Mouse (Mus musculus) forebrain, embryonic 12.5 days (tissue): Measurements from ENCODE around the gene Utrn. TPM values are rescaled to one million over a fixed set of nuclear protein-coding genes. Genes with fewer than 3 reads are reported as not detected.

Experiments used
- ATAC-seq: fragments of 200-750 bp; cut with Nextera tagmentation; 2 replicates; pipeline ENCODE4 v1.8.0; 2017; ENCODE audit warnings: moderate TSS enrichment; ENCODE audit not compliant: low FRiP score
- H3K27ac ChIP-seq: fragments of 300-500 bp; sonication (generic); 2 replicates; pipeline ENCODE4 v1.5.1; 2016; ENCODE audit warnings: mild to moderate bottlenecking
- H3K27me3 ChIP-seq: fragments of 300-500 bp; sonication (generic); 2 replicates; pipeline ENCODE4 v1.6.1; 2016; ENCODE audit warnings: mild to moderate bottlenecking
- H3K36me3 ChIP-seq: fragments of 300-500 bp; sonication (generic); replicated peaks from 2 replicates; pipeline ENCODE4 v1.6.1; 2016; ENCODE audit warnings: mild to moderate bottlenecking
- H3K4me1 ChIP-seq: fragments of 300-500 bp; sonication (generic); 2 replicates; pipeline ENCODE4 v1.6.1; 2016
- H3K4me2 ChIP-seq: fragments of 300-500 bp; sonication (generic); 2 replicates; pipeline ENCODE4 v1.6.1; 2016; ENCODE audit warnings: mild to moderate bottlenecking, moderate library complexity
- H3K4me3 ChIP-seq: fragments of 300-500 bp; sonication (generic); replicated peaks from 2 replicates; pipeline ENCODE4 v1.5.1; 2016; ENCODE audit warnings: mild to moderate bottlenecking
- H3K9ac ChIP-seq: fragments of 300-500 bp; sonication (generic); 2 replicates; pipeline ENCODE4 v1.6.1; 2016; ENCODE audit warnings: mild to moderate bottlenecking
- H3K9me3 ChIP-seq: fragments of 300-500 bp; sonication (generic); 2 replicates; pipeline ENCODE4 v1.6.1; 2016
- WGBS: fragments of 180-500 bp; shearing (Covaris S2); methylation state at CpG from one replicate; pipeline ENCODE4 v1.1.7; 2016; 5-methylcytosine and 5-hydroxymethylcytosine counted together
- polyA plus RNA-seq: library from polyadenylated mRNA; unstranded; fragments of >200 nt; fragmentation: Nextera tagmentation; extraction: Ambion mirVana; gene quantifications from 2 replicates; pipeline ENCODE4 v1.2.1, GENCODE M21; 2016

Utrn gene
- polyA plus RNA-seq, 1 experiment from 2014 or later, result 34.3 TPM

GRCm38 (mm10) chr10:12444122-12444521 lies 425.0 kb downstream of the Utrn start:
- Histone ChIP-seq H3K27ac (no peak overlapping the region), H3K9ac (no peak overlapping the region), H3K4me3 (no peak overlapping the region), H3K4me2 (no peak overlapping the region), H3K27me3 (no peaks in the 10 kb centered on the region), H3K9me3 (no peaks in the 10 kb centered on the region), H3K4me1 (no peaks in the 10 kb centered on the region), H3K36me3 (peaks cover 11% of the 10 kb centered on the region; the same call in 1 of the 2 replicates)
- ATAC-seq, result no peak
- WGBS, result 97% methylated on average over 4 of the region's 4 CpGs

- Histone ChIP-seq H3K27me3 (no peaks in the 10 kb centered on the region), H3K27ac (no peak overlapping the region), H3K4me3 (no peak overlapping the region), H3K9me3 (no peaks in the 10 kb centered on the region), H3K9ac (no peak overlapping the region), H3K4me1 (no peaks in the 10 kb centered on the region), H3K4me2 (no peak overlapping the region), H3K36me3 (no peaks in the 10 kb centered on the region)
- ATAC-seq, result no peak
- WGBS, result 64% methylated on average over 2 of the region's 2 CpGs
These were observed 436.0 kb downstream of the Utrn start for GRCm38 (mm10) chr10:12433161-12433560.

- Histone ChIP-seq H3K36me3 (no peaks in the 10 kb centered on the region), H3K27me3 (no peaks in the 10 kb centered on the region), H3K27ac (no peak overlapping the region), H3K4me2 (no peak overlapping the region), H3K4me3 (no peak overlapping the region), H3K9me3 (no peaks in the 10 kb centered on the region), H3K9ac (no peak overlapping the region), H3K4me1 (no peaks in the 10 kb centered on the region)
- ATAC-seq, result no peak
These were observed 438.8 kb downstream of the Utrn start for GRCm38 (mm10) chr10:12430399-12430798.

- Histone ChIP-seq H3K27ac (no peak overlapping the region), H3K27me3 (no peaks in the 10 kb centered on the region), H3K36me3 (no peaks in the 10 kb centered on the region), H3K9me3 (no peaks in the 10 kb centered on the region), H3K4me3 (no peak overlapping the region), H3K4me2 (no peak overlapping the region), H3K4me1 (no peaks in the 10 kb centered on the region), H3K9ac (no peak overlapping the region)
- 87% methylated on average over 8 of the region's 8 CpGs for WGBS
- ATAC-seq, result no peak
These were observed 442.3 kb downstream of the Utrn start for GRCm38 (mm10) chr10:12426866-12427265.

- Histone ChIP-seq H3K27me3 (no peaks in the 10 kb centered on the region), H3K9me3 (no peaks in the 10 kb centered on the region), H3K36me3 (no peaks in the 10 kb centered on the region), H3K4me1 (no peaks in the 10 kb centered on the region), H3K9ac (no peak overlapping the region), H3K4me3 (no peak overlapping the region), H3K27ac (no peak overlapping the region), H3K4me2 (no peak overlapping the region)
- no peak for ATAC-seq
- 67% methylated on average over 2 of the region's 2 CpGs for WGBS
These were observed 444.2 kb downstream of the Utrn start for GRCm38 (mm10) chr10:12424944-12425343.

GRCm38 (mm10) chr10:12423994-12424725 lies 445.0 kb downstream of the Utrn start:
- Histone ChIP-seq H3K4me2 (no peak overlapping the region), H3K9ac (no peak overlapping the region), H3K4me3 (no peak overlapping the region), H3K36me3 (no peaks in the 10 kb centered on the region), H3K9me3 (no peaks in the 10 kb centered on the region), H3K27me3 (no peaks in the 10 kb centered on the region), H3K27ac (no peak overlapping the region), H3K4me1 (no peaks in the 10 kb centered on the region)
- 84% methylated on average over 7 of the region's 7 CpGs for whole genome bisulfite sequencing
- no peak for ATAC-seq

GRCm38 (mm10) chr10:12414967-12415366 lies 454.2 kb downstream of the Utrn start:
- Histone ChIP-seq H3K27me3 (no peaks in the 10 kb centered on the region), H3K27ac (no peak overlapping the region), H3K9me3 (no peaks in the 10 kb centered on the region), H3K4me3 (no peak overlapping the region), H3K4me1 (no peaks in the 10 kb centered on the region), H3K36me3 (0 out of 2 replicates have a peak, but pooled peaks cover 3% of the 10 kb centered on the region), H3K4me2 (no peak overlapping the region), H3K9ac (no peak overlapping the region)
- 87% methylated on average over 3 of the region's 3 CpGs for WGBS
- no peak for ATAC-seq

- H3K27me3 ChIP-seq, result no peaks in the 10 kb centered on the region
- H3K4me3 ChIP-seq, result no peak overlapping the region
- H3K4me1 ChIP-seq, result no peaks in the 10 kb centered on the region
- no peaks in the 10 kb centered on the region for H3K36me3 ChIP-seq
- no peaks in the 10 kb centered on the region for H3K9me3 ChIP-seq
- no peak for ATAC-seq
- no peak overlapping the region for H3K27ac ChIP-seq
- H3K4me2 ChIP-seq, result no peak overlapping the region
- no peak overlapping the region for H3K9ac ChIP-seq
- 89% methylated on average over 12 of the region's 12 CpGs for WGBS
These were observed 462.6 kb downstream of the Utrn start for GRCm38 (mm10) chr10:12406338-12407110.

- Histone ChIP-seq H3K4me3 (no peak overlapping the region), H3K9me3 (no peaks in the 10 kb centered on the region), H3K9ac (no peak overlapping the region), H3K27ac (no peak overlapping the region), H3K27me3 (no peaks in the 10 kb centered on the region), H3K36me3 (no peaks in the 10 kb centered on the region), H3K4me1 (peaks cover 3% of the 10 kb centered on the region), H3K4me2 (no peak overlapping the region)
- 12% methylated on average over 2 of the region's 2 CpGs for WGBS
- peak; percentile 63; the same call in 1 of the 2 replicates for ATAC-seq
These were observed 469.7 kb downstream of the Utrn start for GRCm38 (mm10) chr10:12399450-12399849.

- H3K4me2 ChIP-seq, result no peak overlapping the region
- WGBS, result 98% methylated on average over 1 of the region's 1 CpGs
- H3K27ac ChIP-seq, result no peak overlapping the region
- H3K36me3 ChIP-seq, result no peaks in the 10 kb centered on the region
- no peaks in the 10 kb centered on the region for H3K27me3 ChIP-seq
- H3K9ac ChIP-seq, result no peak overlapping the region
- H3K4me1 ChIP-seq, result no peaks in the 10 kb centered on the region
- H3K9me3 ChIP-seq, result no peaks in the 10 kb centered on the region
- no peak overlapping the region for H3K4me3 ChIP-seq
- no peak for ATAC-seq
These were observed 489.0 kb downstream of the Utrn start for GRCm38 (mm10) chr10:12380139-12380538.

- H3K36me3 ChIP-seq, result no peaks in the 10 kb centered on the region
- WGBS, result 100% methylated on average over 1 of the region's 1 CpGs
These were observed 490.0 kb downstream of the Utrn start for GRCm38 (mm10) chr10:12379123-12379522.

GRCm38 (mm10) chr10:12377727-12378126 lies 491.4 kb downstream of the Utrn start:
- Histone ChIP-seq H3K27me3 (no peaks in the 10 kb centered on the region), H3K27ac (no peak overlapping the region), H3K9ac (no peak overlapping the region), H3K4me3 (no peak overlapping the region), H3K36me3 (no peaks in the 10 kb centered on the region), H3K4me2 (no peak overlapping the region), H3K9me3 (no peaks in the 10 kb centered on the region), H3K4me1 (no peaks in the 10 kb centered on the region)
- ATAC-seq, result no peak
- WGBS, result 68% methylated on average over 3 of the region's 3 CpGs

More at GRCm38 (mm10) chr10:12379123-12379522, 490.0 kb downstream of the Utrn start:
- no peak overlapping the region for H3K4me2 ChIP-seq
- H3K9ac ChIP-seq, result no peak overlapping the region
- no peaks in the 10 kb centered on the region for H3K9me3 ChIP-seq
- ATAC-seq, result no peak
- H3K27me3 ChIP-seq, result no peaks in the 10 kb centered on the region
- no peak overlapping the region for H3K4me3 ChIP-seq
- no peaks in the 10 kb centered on the region for H3K4me1 ChIP-seq
- H3K27ac ChIP-seq, result no peak overlapping the region

- Histone ChIP-seq H3K27me3 (no peaks in the 10 kb centered on the region), H3K4me1 (no peaks in the 10 kb centered on the region), H3K9me3 (no peaks in the 10 kb centered on the region), H3K4me3 (no peak overlapping the region), H3K9ac (no peak overlapping the region), H3K27ac (no peak overlapping the region), H3K4me2 (no peak overlapping the region), H3K36me3 (no peaks in the 10 kb centered on the region)
- 96% methylated on average over 2 of the region's 2 CpGs for WGBS
- no peak for ATAC-seq
These were observed 493.1 kb downstream of the Utrn start for GRCm38 (mm10) chr10:12376015-12376414.
